Mouse (Mus musculus) forebrain, embryonic 15.5 days (tissue): ENCODE measurements around the gene Bcl11a. TPM values are rescaled to one million over a fixed set of nuclear protein-coding genes. Genes with fewer than 3 reads are reported as not detected.

ENCODE experiments used
- ATAC-seq: fragments of 200-750 bp; cut with Nextera tagmentation; replicated peaks from 2 replicates; pipeline ENCODE4 v1.8.0; 2017; ENCODE audit warnings: mild to moderate bottlenecking, moderate TSS enrichment, moderate library complexity
- H3K27ac ChIP-seq: fragments of 300-500 bp; sonication (generic); replicated peaks from 2 replicates; pipeline ENCODE4 v1.5.1; 2015; ENCODE audit warnings: mild to moderate bottlenecking, inconsistent platforms
- H3K27me3 ChIP-seq: fragments of 300-500 bp; sonication (generic); 2 replicates; pipeline ENCODE4 v1.6.1; 2015; ENCODE audit warnings: inconsistent platforms
- H3K36me3 ChIP-seq: fragments of 300-500 bp; sonication (generic); 2 replicates; pipeline ENCODE4 v1.6.1; 2015; ENCODE audit warnings: mild to moderate bottlenecking, inconsistent platforms
- H3K4me1 ChIP-seq: fragments of 300-500 bp; sonication (generic); 2 replicates; pipeline ENCODE4 v1.6.1; 2015; ENCODE audit warnings: inconsistent platforms
- H3K4me2 ChIP-seq: fragments of 300-500 bp; sonication (generic); replicated peaks from 2 replicates; pipeline ENCODE4 v1.6.1; 2015; ENCODE audit warnings: mild to moderate bottlenecking, inconsistent platforms
- H3K4me3 ChIP-seq: fragments of 300-500 bp; sonication (generic); 2 replicates; pipeline ENCODE4 v1.5.1; 2015; ENCODE audit warnings: mild to moderate bottlenecking, inconsistent platforms
- H3K9ac ChIP-seq: fragments of 300-500 bp; sonication (generic); replicated peaks from 2 replicates; pipeline ENCODE4 v1.6.1; 2015; ENCODE audit warnings: mild to moderate bottlenecking, inconsistent platforms
- H3K9me3 ChIP-seq: fragments of 300-500 bp; sonication (generic); 2 replicates; pipeline ENCODE4 v1.6.1; 2016; ENCODE audit warnings: inconsistent platforms
- WGBS: fragments of 180-500 bp; shearing (Covaris S2); methylation state at CpG from one replicate; pipeline ENCODE4 v1.1.7; 2015; ENCODE audit warnings: mixed read lengths; 5-methylcytosine and 5-hydroxymethylcytosine counted together
- polyA plus RNA-seq: library from polyadenylated mRNA; unstranded; fragments of >200 nt; fragmentation: Nextera tagmentation; extraction: Ambion mirVana; gene quantifications from 2 replicates; pipeline ENCODE4 v1.2.1, GENCODE M21; 2015

Bcl11a gene
- polyA plus RNA-seq, 1 experiment from 2014 or later: 204 TPM

GRCm38 (mm10) chr11:24095236-24095635, 17.4 kb downstream of the Bcl11a start:
- H3K27ac ChIP-seq: peak overlapping the region; percentile 95
- no peaks in the 10 kb centered on the region for H3K36me3 ChIP-seq
- ATAC-seq: peak; percentile 68
- H3K4me3 ChIP-seq: peak overlapping the region; percentile 24
- peak overlapping the region; percentile 48 for H3K9ac ChIP-seq
- 12% methylated on average over 9 of the region's 9 CpGs for WGBS
- H3K27me3 ChIP-seq: no peaks in the 10 kb centered on the region
- no peaks in the 10 kb centered on the region for H3K9me3 ChIP-seq
- peak overlapping the region; percentile 47 for H3K4me2 ChIP-seq
- H3K4me1 ChIP-seq: peaks cover 92% of the 10 kb centered on the region

DNA sequence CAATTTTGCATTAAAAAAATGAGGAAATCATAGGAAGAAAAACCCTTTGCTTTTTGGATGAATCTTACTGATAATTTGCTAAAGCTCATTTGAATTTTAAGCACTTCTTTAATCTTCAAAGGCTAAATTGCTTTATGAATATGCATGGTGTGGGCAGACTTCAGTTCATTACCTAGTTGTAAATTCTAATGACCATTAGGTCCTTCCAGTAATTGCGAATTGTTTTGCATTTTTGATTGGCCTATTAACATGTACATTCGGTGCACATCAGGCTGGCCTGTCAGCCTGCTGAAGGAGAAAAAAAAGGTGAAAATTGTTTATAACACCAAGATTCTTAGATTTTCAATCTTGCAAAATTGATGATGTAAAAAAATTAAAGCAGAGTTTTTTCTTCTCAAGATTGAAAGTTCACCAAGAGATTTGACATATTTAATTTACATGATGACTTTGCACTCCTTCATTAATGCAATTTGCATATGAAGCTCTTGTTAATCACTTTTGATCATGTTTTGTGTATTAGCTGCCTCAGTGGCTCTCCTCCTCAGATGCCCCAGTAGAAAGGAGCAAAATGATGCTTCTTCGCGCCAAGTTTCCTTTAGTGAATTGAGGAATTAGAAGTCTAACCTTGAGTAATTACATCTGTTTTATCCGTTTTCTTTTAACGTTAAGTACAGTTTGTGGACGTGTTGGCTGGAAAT, 17.9 kb downstream of the Bcl11a start:
- Histone ChIP-seq H3K4me1 (peaks cover 93% of the 10 kb centered on the region), H3K27ac (peak overlapping the region; percentile 95), H3K9ac (peak overlapping the region; percentile 48), H3K4me2 (peak overlapping the region; percentile 47), H3K36me3 (no peaks in the 10 kb centered on the region), H3K4me3 (peak overlapping the region; percentile 24), H3K27me3 (no peaks in the 10 kb centered on the region), H3K9me3 (no peaks in the 10 kb centered on the region)
- WGBS: 12% methylated on average over 7 of the region's 7 CpGs
- peak; percentile 80 for ATAC-seq

DNA sequence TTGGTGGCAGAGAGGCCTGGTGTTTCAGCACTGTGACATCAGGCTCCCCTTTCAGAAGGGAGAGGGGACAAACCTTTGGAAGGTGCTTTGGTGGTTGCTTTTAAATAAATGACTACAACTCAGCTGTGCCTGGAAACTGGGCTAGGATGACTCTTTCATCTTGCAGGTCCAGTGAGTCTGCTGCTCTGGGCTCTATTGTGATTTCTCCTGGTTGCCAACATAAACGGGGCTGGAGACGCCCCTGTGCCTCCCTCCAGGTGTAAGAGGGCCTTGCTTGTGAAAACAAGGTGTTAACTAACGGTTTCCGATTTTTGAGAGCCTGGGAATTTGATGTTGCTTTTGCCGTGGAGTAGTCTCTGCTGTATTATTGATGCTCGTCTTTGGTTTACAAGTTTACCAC, 18.6 kb downstream of the Bcl11a start:
- Histone ChIP-seq H3K27ac (peak overlapping the region; percentile 95), H3K36me3 (no peaks in the 10 kb centered on the region), H3K4me3 (peak overlapping the region; percentile 14; the same call in 1 of the 2 replicates), H3K9me3 (no peaks in the 10 kb centered on the region), H3K9ac (peak overlapping the region; percentile 48), H3K4me2 (peak overlapping the region; percentile 47), H3K27me3 (no peaks in the 10 kb centered on the region), H3K4me1 (peaks cover 93% of the 10 kb centered on the region)
- ATAC-seq: no peak
- WGBS: 19% methylated on average over 6 of the region's 6 CpGs

DNA sequence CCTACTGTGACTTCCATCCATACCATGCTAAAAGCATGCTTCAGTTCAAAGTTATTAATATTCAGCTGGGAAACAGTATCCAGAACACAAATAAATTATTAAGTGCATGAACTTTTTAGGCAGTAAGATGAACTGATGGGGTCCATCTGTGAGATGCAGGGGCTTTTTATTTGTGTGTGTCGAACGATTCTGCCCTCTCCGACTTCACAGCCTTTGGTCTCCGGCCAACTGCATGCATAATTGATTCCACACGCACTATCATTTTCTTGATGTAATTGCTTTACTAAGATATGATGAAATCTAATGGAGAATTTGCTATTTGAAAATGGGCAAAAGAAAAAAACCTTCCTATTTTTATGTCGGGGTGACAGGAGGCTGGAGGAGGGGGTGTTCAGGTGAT, 19.2 kb downstream of the Bcl11a start:
- H3K4me2 ChIP-seq: peak overlapping the region; percentile 47
- peak overlapping the region; percentile 14 for H3K4me3 ChIP-seq
- no peaks in the 10 kb centered on the region for H3K9me3 ChIP-seq
- H3K4me1 ChIP-seq: peaks cover 94% of the 10 kb centered on the region
- H3K27me3 ChIP-seq: no peaks in the 10 kb centered on the region
- WGBS: 12% methylated on average over 6 of the region's 6 CpGs
- peak overlapping the region; percentile 48; the same call in 1 of the 2 replicates for H3K9ac ChIP-seq
- ATAC-seq: no peak
- H3K36me3 ChIP-seq: no peaks in the 10 kb centered on the region
- H3K27ac ChIP-seq: peak overlapping the region; percentile 95

- peak overlapping the region; percentile 21; the same call in 1 of the 2 replicates for H3K9ac ChIP-seq
- WGBS: 34% methylated on average over 5 of the region's 5 CpGs
- no peak for ATAC-seq
- H3K4me1 ChIP-seq: peaks cover 98% of the 10 kb centered on the region
- no peaks in the 10 kb centered on the region for H3K36me3 ChIP-seq
- H3K4me3 ChIP-seq: no peak overlapping the region
- H3K4me2 ChIP-seq: peak overlapping the region; percentile 47
- peak overlapping the region; percentile 95 for H3K27ac ChIP-seq
- H3K27me3 ChIP-seq: no peaks in the 10 kb centered on the region
- H3K9me3 ChIP-seq: no peaks in the 10 kb centered on the region
These were observed 20.2 kb downstream of the Bcl11a start for GRCm38 (mm10) chr11:24098069-24098468.

DNA sequence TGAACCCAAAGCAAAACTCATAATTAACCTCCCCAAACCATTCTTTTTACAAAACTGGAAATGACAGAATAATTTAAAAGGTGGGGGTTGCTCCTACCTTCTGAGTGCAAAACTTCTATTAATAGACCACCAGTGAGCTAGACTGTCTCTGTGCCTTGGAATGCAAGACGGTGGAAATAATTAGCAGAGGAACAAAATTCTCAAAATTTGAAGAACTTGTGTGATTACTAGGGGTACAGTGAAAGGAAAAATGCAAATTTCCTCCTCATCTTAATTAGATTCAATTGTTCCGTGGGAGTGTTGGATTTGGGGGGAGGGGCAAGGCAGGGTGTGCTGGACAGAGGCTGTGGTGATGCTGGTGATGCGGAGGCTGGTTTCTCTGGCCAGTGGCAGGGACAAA, 20.8 kb downstream of the Bcl11a start:
- H3K36me3 ChIP-seq: no peaks in the 10 kb centered on the region
- H3K4me1 ChIP-seq: peaks cover 99% of the 10 kb centered on the region
- H3K4me3 ChIP-seq: peak overlapping the region; percentile 6; the same call in 1 of the 2 replicates
- 10% methylated on average over 3 of the region's 3 CpGs for WGBS
- no peak for ATAC-seq
- H3K4me2 ChIP-seq: peak overlapping the region; percentile 47
- H3K27me3 ChIP-seq: no peaks in the 10 kb centered on the region
- no peaks in the 10 kb centered on the region for H3K9me3 ChIP-seq
- H3K9ac ChIP-seq: no peak overlapping the region
- peak overlapping the region; percentile 78 for H3K27ac ChIP-seq

DNA sequence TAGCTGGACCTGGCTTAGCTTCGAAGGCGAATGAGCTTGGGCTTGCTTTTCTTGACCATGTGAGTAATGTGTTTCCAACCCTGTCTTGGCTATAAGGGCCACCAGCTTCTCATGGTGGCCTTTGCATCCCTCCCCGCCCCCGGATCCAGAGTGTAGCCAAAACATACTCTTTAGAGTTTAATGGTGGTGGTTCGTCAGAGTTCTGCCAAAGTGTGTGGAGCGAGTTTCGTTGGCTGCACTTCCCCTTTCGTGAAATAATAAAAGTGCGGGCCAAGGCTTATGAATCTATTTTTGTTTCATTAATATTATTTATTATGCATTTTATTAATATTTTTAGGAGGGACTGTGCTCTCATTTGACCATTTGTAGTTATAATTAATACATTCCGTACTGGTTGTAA, 21.4 kb downstream of the Bcl11a start:
- ATAC-seq: no peak
- Histone ChIP-seq H3K27ac (peak overlapping the region; percentile 78), H3K27me3 (no peaks in the 10 kb centered on the region), H3K4me2 (peak overlapping the region; percentile 47), H3K9ac (peak overlapping the region; percentile 25; the same call in 1 of the 2 replicates), H3K9me3 (no peaks in the 10 kb centered on the region), H3K36me3 (no peaks in the 10 kb centered on the region), H3K4me1 (peaks cover 96% of the 10 kb centered on the region), H3K4me3 (peak overlapping the region; percentile 6; the same call in 1 of the 2 replicates)
- 48% methylated on average over 10 of the region's 10 CpGs for WGBS

- WGBS: 7% methylated on average over 7 of the region's 7 CpGs
- Histone ChIP-seq H3K36me3 (no peaks in the 10 kb centered on the region), H3K4me3 (peak overlapping the region; percentile 21), H3K27me3 (no peaks in the 10 kb centered on the region), H3K9ac (peak overlapping the region; percentile 42; the same call in 1 of the 2 replicates), H3K4me1 (peaks cover 94% of the 10 kb centered on the region), H3K4me2 (peak overlapping the region; percentile 47), H3K27ac (peak overlapping the region; percentile 78), H3K9me3 (no peaks in the 10 kb centered on the region)
- ATAC-seq: peak; percentile 15; the same call in 1 of the 2 replicates
These were observed 22.0 kb downstream of the Bcl11a start for GRCm38 (mm10) chr11:24099886-24100293.

- Histone ChIP-seq H3K4me3 (no peak overlapping the region), H3K27me3 (no peaks in the 10 kb centered on the region), H3K4me2 (peak overlapping the region; percentile 30), H3K9me3 (no peaks in the 10 kb centered on the region), H3K4me1 (peaks cover 89% of the 10 kb centered on the region), H3K9ac (peak overlapping the region; percentile 32; the same call in 1 of the 2 replicates), H3K36me3 (no peaks in the 10 kb centered on the region), H3K27ac (peak overlapping the region; percentile 78)
- 39% methylated on average over 4 of the region's 4 CpGs for whole genome bisulfite sequencing
- ATAC-seq: 0 out of 2 replicates have a peak, but pooled peaks have one; percentile 23
These were observed 22.7 kb downstream of the Bcl11a start for GRCm38 (mm10) chr11:24100449-24101070.

- Histone ChIP-seq H3K4me3 (no peak overlapping the region), H3K9ac (no peak overlapping the region), H3K36me3 (no peaks in the 10 kb centered on the region), H3K9me3 (no peaks in the 10 kb centered on the region), H3K27ac (peak overlapping the region; percentile 78), H3K4me2 (no peak overlapping the region), H3K4me1 (peaks cover 85% of the 10 kb centered on the region), H3K27me3 (no peaks in the 10 kb centered on the region)
- no peak for ATAC-seq
- WGBS: 92% methylated on average over 3 of the region's 3 CpGs
These were observed 23.8 kb downstream of the Bcl11a start for GRCm38 (mm10) chr11:24101625-24102024.

GRCm38 (mm10) chr11:24102372-24102771, 24.5 kb downstream of the Bcl11a start:
- Histone ChIP-seq H3K9me3 (no peaks in the 10 kb centered on the region), H3K27me3 (no peaks in the 10 kb centered on the region), H3K27ac (peak overlapping the region; percentile 78; the same call in 1 of the 2 replicates), H3K9ac (no peak overlapping the region), H3K36me3 (no peaks in the 10 kb centered on the region), H3K4me3 (no peak overlapping the region), H3K4me1 (peaks cover 85% of the 10 kb centered on the region), H3K4me2 (0 out of 2 replicates have a peak overlapping the region, but pooled peaks have one; percentile 15)
- 72% methylated on average over 2 of the region's 2 CpGs for WGBS
- ATAC-seq: no peak

DNA sequence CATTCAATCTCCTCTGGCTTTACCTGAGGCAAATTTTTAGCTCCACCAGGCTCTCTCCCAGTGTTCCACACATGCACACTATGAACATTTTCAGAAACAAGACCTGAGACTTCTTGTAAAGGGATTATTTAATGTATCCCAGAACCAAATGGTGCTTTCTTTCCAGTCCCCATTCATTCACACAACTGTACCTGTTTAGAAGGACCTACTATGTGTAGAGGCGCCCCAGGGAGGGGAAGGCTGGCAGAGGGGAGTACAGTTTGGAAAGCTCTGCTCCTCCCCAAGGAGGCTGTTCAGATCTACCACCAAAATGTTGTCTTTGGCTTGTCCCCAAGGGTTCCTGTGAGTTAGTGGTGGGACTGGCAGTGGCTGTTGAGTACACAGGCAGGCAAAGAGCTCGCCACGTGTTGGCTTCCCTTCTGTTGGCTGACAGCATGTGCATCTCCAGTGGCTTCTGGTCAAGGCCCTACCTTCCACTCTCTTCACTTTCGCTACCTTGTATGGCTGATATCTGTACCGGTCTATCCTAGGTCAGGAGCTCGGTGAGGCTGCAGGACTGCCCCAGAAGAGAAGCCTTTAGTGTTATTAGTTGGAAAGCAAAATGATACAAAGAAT, 25.4 kb downstream of the Bcl11a start:
- peaks cover 84% of the 10 kb centered on the region for H3K4me1 ChIP-seq
- H3K4me3 ChIP-seq: no peak overlapping the region
- 78% methylated on average over 6 of the region's 6 CpGs for WGBS
- H3K27ac ChIP-seq: peak overlapping the region; percentile 69
- no peak for ATAC-seq
- H3K36me3 ChIP-seq: no peaks in the 10 kb centered on the region
- no peak overlapping the region for H3K4me2 ChIP-seq
- H3K9ac ChIP-seq: no peak overlapping the region
- no peaks in the 10 kb centered on the region for H3K9me3 ChIP-seq
- H3K27me3 ChIP-seq: no peaks in the 10 kb centered on the region
